Mouse (Mus musculus): ENCODE data around the gene Eif2s1.

Gene Eif2s1

DNA sequence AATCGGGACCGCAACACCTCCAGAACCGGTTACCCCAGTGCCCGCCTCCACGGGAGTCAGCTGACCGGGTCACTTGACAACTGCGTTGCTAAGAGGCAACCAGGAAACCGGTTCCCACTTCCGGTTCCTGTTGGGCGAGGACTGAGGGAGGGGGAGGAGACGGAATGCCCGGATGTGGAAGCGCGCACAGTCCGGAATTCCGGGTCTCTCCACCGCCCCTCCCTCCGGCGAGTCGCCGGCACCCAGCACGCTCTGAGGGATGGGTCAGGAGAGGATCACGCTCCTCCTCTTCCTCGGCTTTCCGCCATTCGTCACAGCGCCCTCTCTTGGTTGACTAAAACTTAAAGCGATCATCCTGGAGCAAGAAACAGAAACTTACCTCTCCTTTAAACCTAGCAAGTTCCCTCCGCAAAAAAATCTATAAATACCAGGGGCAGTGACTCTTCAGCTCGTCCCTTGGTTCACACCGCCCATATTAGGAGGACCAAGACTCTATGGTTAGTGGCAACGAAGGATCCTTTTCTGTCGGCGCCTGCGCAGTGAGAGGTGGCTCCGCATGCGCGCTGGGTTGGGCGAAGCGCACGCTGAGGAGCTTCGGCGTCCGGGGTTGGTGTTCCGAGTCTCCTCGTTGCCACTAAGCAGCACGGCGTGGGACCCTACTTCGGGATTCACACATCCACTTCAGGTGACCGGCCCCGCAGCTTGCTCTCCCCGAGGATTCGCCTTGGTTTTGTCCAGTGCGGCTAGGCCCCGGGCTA is at the start of gene Eif2s1, which contains the start of gene Atp6v1d:
Gene Eif2s1, plus strand, starts transcription at position 324 of the 758 bp plus-strand sequence.
Gene Atp6v1d, minus strand, starts transcription at position 143 of the 758 bp plus-strand sequence.
- DNase-seq (ENCODE audit: low read depth, low spot score), result peak; percentile 99

DNA sequence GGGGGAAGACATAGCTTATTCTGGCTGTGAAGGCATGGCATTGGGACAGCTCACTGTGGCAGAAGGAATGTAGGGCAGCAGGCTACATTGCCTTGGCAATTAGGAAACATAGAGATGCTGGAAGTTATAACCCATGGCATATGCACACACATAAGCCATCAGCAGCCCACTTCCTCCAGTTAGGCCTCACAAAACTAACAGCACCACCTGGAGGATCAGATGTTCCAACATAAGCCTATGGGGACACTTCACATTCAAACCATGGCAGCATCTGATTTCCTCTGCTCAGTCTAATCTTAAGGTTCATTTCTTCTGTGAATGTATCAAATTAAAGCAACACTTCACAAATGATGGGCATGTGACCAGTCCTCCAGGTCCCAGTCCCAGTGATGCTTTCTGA is 47.2 kb upstream of the Eif2s1 start:
- peak; percentile 10 for DNase-seq (ENCODE audit: low read depth, low spot score)

DNA sequence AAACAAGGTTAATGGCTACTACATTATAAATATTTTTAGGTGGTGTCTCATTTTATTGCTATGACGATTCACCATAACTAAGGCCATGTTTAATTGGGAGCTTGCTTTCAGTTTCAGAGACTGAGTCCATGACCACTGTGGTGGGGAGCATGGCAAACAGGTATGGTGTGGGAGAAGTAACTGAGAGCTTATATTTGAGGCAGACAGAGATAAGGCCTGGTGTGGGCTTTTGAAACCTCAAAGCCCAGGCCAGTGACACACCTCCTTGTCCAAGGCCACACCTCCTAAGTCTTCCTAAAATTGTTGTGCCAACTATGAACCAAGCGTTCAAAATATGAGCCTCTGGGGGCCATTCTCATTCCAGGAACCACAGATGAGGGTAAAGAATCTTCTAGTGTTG is 27.1 kb upstream of the Eif2s1 start:
- no peak for DNase-seq (ENCODE audit: low read depth, low spot score)

DNA sequence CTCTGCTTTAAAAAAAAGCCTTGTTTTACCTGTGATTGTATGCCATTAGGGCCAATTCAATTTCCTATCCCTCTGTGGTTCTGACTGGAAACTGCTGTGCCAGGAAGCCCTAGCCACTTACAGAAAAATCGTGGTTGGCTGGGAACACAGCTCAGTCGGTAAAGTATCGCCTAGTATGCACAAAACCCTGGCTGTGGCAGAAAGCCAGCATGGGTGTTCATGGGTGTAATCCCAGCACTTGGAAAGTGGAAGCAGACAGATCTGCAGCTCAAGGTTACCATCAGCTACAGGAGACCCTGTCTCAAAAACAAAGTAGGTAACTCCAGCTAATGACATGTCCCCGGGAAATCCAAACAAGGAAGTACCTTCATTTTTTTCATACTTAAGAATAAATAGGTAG is 21.7 kb upstream of the Eif2s1 start:
- no peak for DNase-seq (ENCODE audit: low read depth, low spot score)

DNA sequence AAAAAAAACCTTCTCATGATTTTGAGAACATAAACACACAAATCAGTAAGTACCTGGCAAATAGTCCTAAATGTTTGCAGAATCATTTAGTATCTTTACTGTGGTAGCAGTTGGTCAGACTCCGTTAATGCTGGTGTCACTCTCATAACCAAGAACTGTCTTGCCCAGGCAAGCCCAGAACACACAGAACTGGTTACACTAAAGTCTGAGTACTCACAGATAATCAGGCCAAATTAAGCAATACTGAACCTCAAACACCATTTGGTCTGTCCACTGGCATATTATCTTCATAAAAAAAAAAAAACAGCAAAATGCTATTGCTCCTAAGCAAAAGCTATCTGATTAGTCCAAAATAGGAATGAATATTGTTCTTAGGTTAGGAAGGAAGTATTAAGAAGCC is 19.2 kb upstream of the Eif2s1 start:
- DNase-seq (ENCODE audit: low read depth, low spot score), result no peak

DNA sequence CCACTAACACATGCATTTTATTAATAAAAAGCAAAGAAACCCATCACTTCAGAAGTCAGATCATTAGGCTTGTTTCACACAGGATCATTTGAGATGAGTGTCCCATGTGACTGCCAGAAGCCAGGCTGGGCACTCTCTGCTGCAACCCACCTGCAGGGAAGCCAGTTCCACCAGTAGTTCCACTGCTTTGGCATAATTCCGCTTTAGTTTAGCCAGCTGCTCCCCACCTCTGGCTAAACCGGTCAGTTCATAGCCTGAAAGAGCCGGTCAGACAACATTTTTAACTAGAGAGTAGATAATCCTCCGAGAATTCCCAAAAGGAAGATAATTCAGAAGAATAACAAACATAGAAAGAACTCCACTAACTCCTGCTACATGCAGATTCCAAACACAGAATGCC is 13.4 kb upstream of the Eif2s1 start:
- DNase-seq (ENCODE audit: low read depth, low spot score), result no peak

DNA sequence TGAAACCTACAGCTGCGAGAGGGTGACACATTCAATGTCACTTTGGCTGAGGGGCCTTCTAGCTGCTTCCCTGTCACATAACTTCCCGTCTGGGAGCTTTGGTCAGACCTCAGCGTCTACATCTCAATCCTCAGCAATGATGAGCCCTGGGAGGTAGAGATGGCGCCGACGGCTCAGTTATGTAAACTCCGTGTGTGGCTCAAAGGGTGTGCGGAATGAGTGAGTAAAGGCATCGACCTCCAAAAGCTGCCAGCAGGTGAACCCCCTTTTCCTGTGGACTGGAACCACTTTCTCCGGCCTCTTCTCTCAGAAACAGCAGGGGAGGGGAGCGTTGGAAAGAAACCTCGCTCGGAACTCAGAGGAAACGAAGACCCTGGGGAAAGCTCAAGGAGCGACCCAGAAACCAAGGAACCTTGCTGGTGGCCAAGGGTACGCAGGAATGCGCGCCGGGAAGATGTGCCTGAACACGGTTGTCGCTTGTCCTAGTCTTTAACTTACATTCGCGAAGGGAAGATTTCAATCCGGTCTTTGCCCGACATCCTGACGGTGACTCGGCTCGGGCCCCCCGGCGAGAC is 611 bp upstream of the Eif2s1 start:
- DNase-seq (ENCODE audit: low read depth, low spot score), result peak; percentile 57

DNA sequence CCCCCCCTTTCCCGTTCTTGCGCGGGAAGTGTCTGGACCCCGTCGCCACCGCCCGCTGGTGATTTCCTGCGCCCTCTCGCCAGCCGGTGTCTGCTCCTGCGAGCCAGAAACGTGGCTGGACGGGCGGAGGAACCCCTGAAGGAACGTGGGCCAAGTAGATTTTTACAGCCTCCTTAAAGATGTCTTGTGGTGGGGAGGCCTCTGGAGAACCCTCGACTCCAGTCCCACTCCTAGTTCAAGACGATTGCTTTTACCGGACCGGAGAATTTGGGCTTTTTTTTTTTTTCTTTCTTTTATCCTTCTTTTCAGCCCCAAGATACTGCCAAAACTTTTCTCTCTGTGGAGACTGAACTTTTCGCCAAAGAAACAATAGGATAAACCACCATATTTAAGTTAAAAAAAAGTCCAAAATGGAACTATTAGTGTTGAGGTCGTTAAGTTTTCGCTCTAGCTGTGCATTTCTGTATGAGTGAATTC is 673 bp downstream of the Eif2s1 start:
- DNase-seq (ENCODE audit: low read depth, low spot score), result no peak

DNA sequence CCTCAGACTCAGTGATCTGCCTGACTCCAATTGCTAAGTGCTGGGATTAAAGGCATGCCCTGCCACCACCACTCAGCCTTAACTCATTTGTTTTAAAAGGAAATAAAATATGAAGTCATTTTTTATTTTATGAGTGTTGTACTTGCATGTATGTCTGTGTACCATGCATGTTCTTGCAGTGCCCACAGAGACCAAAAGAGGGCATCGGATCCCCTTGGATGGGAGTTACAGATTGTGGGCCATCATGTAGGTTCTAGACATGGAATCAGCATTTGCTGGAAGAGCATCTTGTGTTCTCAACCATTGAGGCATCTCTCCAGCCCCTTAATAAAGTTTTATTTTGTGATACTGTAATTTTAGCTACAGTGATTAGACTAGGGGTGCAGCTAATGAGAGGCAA is 3.8 kb downstream of the Eif2s1 start:
- peak; percentile 68 for DNase-seq (ENCODE audit: low read depth, low spot score)

DNA sequence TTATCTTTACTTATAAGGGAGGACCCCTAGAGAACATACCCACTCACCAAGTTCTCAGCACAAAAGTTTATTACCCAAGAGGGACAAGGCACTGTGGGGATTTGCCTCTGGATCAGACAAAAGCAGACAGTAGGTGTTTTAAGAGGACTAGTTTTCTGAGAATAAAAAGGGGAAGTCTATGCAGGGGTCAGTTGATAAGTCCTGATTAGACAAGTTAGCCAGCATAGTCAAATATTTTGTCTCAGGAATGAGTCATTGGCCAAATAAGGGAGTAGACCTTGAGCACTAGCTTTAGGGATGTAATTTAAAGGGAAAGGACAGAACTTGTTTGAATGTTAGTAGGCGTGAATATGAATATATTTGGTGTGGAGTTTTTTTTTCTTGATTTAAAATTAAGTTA is 6.5 kb downstream of the Eif2s1 start:
- DNase-seq (ENCODE audit: low read depth, low spot score), result peak; percentile 45

DNA sequence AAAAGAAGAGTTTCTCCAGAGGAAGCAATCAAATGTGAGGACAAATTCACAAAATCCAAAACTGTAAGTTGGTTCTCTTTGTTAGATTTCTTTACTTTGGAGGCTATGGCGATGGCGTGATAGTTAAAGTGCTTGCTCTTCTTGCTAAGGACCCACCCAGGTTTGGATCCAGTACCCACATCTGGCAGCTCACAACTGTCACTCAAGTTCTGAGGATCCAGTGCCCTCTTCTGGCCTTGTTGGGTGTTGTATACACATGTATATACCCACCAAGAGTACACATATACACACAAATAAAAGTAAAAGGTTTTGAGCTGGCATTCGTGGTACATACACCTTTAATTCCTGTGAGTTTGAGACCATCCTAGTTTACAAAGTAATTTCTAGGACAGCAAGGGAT is 13.0 kb downstream of the Eif2s1 start:
- no peak for DNase-seq (ENCODE audit: low read depth, low spot score)

DNA sequence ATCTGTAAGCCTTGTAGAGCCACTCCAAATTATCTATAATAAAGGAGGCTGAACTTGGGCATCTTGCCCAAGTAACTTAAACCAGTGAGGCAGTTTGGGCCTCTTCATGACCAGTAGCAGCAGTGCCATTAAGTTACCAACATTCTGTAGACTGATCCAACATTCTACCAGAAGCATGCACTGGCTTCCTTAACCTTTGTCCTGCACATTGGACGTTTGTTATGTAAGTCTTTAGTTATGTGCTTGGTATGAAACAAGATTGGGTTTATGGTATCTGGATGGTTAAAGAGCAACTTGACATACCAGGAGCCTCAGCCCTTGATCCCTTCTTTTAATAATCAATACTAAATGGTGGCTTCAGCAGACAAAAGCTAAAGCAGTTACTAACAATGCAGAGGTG is 28.4 kb downstream of the Eif2s1 start:
- DNase-seq (ENCODE audit: low read depth, low spot score), result no peak

DNA sequence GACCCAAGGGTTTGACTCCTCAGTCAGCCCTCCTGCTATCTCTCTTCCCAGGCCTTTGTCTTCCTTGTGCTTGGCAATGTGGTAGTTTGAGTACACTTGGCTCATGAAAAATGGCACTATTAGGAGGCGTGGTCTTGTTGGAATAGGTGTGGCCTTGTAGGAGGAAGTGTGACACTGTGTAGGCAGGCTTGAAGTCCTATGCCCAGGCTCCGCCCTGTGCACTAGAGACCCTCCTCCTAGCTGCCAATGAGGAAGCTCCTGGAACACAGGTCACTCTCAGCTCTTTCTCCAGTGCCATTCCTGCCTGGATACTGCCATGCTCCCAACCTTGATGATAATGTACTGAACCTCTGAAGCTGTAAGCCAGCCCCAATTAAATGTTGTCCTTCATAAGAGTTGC is 29.5 kb downstream of the Eif2s1 start:
- no peak for DNase-seq (ENCODE audit: low read depth, low spot score)

DNA sequence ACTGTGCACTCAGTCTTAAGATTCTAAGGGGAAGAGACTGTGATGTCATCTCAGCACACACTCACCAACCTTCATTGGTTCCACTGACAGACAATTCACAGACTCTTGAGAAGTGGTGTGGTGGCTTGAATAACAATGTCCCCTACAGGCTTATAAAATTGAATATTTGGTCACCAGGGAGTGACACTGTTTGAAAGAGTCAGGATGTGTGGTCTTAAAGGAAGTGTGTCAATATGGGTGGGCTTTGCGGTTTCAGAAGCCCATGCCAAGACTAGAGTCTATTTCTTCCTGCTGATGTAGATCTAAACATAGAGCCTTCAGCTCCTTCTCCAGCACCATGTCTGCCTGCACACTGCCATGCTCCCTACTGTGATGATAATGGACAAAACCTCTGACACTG is 36.2 kb downstream of the Eif2s1 start:
- no peak for DNase-seq (ENCODE audit: low read depth, low spot score)

DNA sequence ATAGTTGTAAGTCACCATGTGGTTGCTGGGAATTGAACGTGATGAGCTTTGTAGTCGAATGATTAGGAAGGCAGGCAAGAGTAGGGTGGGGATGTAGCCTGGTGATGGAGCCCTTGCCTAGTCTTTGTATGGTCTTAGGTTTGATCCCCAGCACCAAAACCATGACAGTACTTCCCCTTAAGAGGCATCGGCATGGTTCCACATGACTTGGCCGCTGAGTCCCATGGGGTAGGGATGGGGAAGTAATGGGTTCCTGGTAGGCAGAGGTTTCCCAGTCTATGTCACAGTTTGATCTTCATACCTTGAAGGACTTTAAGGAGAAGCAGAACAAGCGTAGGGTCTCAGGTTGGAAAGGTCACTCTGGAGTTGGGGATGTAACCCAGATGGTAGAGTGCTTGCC is 39.8 kb downstream of the Eif2s1 start:
- DNase-seq (ENCODE audit: low read depth, low spot score), result no peak

DNA sequence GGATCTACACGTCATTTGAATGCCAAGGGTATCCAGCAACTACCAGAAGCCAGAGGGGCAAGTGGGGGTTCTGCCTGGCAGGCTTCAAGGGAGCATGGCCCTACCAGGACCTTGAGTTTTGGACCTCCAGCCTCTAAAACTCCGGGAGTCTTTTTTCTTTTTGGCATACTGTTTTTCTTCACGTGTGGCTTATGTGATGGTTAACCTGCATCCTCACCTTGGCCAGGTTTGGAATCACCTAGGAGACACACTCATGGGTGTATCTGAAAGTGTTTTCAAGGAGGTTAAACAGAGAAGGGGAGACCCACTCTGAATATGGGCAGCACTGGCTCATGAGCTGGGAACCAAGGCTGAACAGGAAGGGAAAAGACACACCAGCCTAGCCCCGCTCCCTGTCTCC is 41.7 kb downstream of the Eif2s1 start:
- DNase-seq (ENCODE audit: low read depth, low spot score), result no peak

DNA sequence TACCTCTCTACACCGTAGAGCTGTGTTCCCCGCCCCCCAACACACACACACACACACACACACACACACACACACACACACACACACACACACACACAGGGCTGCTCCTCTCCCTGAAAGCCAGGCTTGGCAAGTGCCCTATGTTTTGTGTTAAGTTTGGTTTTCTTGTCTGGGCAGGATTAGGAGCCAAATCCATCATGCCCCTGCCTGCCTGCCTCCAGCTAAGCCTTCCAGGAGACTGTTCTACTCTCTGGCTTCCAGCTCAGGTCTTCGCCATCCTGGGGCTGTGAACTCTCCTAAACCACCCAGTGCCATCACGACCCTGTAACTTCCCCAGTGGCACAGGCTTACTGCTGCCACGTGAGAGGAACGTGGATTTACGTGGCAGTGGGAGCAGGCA is 42.9 kb downstream of the Eif2s1 start:
- DNase-seq (ENCODE audit: low read depth, low spot score), result no peak

DNA sequence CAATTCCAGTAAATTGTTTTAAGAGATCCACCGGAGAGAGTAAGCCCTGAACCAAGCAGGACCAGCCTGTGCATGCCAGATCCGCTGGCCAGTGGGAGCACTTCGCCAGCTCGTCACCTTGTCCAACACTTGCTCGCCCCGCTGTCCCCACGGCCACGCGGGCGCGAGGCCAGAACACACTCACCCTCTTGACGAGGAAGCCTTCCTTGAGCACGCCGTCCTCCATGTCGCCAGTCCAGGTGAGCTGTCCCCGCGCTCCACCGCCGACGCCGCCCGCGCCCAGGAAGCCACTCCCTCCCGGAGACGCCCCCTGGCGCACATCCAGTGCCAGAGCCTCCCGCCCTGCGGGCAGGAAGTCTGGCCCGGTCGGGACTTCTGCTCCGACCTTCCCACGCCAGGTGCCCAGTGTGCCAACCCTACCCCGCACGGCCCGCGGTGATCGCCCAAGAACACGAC is 45.1 kb downstream of the Eif2s1 start, which contains the start of gene Plek2:
Gene Plek2, minus strand, starts transcription at position 258 of the 456 bp plus-strand sequence.
- no peak for DNase-seq (ENCODE audit: low read depth, low spot score)

DNA sequence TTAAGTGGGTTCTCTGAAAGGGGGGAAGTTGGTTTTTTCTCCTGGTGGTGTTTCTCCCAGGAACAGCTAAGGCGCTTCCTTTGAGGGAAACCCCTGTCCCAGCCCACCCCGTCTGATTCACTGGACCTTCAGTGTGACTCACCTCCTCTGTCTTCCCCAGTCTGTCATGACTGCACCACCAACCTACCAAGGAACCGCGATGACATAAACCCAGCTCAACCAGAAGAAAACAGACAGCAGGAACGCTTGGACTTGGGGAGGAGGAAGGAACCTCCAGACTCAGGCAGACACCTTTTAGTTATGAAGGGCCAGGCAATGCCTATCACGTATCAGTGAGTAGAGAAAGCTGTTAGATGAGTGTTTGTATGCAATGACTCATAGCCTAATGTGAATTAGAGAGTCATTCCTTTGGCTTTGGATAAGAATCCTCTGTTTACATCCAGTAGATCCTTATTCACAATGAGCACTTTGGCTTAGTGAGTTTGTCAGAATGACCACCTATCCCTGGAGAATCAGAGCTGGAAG is 46.5 kb downstream of the Eif2s1 start:
- DNase-seq (ENCODE audit: low read depth, low spot score), result peak; percentile 55

DNA sequence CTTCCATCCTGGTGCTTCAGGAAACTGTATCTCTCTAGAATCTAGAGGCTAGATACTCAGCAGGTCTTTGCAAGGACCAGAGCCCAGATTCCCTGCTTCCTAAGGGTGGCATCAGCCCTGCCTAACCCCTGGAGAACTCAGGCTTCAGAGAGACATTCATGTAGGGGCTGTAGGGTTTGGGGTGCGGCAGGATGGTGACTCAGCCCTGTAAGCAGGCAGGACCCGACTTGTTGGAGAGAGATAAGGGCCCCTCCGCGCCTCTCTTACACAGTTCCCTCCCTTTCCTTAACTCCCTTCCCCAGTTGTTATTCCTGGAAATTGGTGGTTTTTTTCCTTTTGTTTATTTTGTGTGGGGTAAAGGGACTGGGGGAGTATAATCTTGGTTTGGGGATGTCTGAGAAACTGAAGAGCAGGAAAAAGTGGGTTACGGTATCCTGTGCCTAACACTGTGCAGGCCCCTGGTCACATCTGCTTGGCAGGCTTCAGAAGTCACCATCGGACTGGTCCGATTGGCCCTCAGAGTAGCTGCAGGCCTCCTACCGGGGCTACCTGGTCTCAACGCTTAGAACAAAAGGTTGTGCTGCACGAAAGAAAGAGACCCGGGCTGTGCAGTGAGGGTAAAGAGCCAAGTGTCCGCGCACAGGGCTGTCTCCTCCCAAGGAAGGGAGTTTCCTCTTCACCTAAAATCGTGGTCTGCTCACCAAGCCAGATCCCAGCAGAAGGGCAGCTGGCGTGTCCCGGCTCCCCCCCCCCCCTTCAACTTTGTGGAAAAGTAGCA is 49.3 kb downstream of the Eif2s1 start:
- DNase-seq (ENCODE audit: low read depth, low spot score), result no peak

DNA sequence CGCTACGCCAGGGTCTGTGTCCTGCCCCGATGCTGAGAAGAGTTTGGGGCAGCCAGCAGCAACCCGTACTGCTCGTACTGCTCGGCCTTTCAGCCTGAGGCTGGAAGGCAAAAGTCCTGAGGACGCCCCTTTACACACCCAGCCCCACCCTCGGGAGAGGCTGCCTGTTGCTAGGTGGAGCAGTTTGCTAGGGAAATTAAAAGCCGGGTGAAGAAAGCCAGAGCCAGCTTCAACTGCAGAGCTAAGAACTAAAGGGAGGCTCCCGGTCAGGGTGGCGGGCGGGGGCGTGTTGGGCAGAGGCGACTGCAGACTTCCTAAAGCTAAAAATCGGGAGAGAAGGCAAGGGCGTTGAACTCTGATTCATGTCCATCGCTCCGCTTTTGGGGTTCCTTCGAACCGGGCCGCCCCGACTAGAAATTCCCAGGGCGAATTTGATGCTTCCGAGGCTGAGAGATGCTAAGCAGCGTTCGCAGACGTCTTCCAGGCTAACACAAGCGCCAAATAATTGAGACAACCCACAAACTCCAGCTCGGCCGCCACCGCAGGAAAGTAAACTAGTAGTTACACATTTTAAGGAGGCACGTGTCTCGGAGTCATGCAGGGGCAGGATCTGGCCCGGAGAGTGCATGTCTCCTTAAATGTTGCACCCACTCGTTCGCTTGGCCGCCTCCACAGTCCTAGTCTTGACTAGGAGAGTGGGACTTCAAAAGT is 50.2 kb downstream of the Eif2s1 start:
- no peak for DNase-seq (ENCODE audit: low read depth, low spot score)
